Mouse (Mus musculus) cerebellum, adult 2 months (tissue): ENCODE results near the gene Selenoi. TPM values are rescaled to one million over a fixed set of nuclear protein-coding genes. Genes with fewer than 3 reads are reported as not detected.

Experiments
- DNase-seq, 2 experiments: peaks; one replicate each; pipeline ENCODE4 v3.0.0; 2021
- H3K27ac ChIP-seq: fragments of 200-500 bp; 2 replicates; pipeline ENCODE4 v1.5.1; 2012; ENCODE audit warnings: low read length, control low read depth, inconsistent platforms; ENCODE audit not compliant: insufficient read depth
- H3K27me3 ChIP-seq: fragments of 200-500 bp; 2 replicates; pipeline ENCODE4 v1.6.1; 2012; ENCODE audit warnings: inconsistent platforms, mild to moderate bottlenecking, low read length, moderate library complexity; ENCODE audit not compliant: control insufficient read depth, insufficient read depth
- H3K4me1 ChIP-seq: fragments of 200-500 bp; 2 replicates; pipeline ENCODE4 v1.6.1; 2011; ENCODE audit warnings: low read length; ENCODE audit not compliant: control insufficient read depth, insufficient read depth
- H3K4me3 ChIP-seq: fragments of 200-500 bp; replicated peaks from 2 replicates; pipeline ENCODE3; 2011; ENCODE audit warnings: mild to moderate bottlenecking, low read depth, low read length, control low read depth; ENCODE audit not compliant: insufficient read depth
- CTCF ChIP-seq: fragments of 200-500 bp; IDR thresholded peaks from 2 replicates; pipeline ENCODE4 v1.5.1; 2011; ENCODE audit warnings: low read depth, mild to moderate bottlenecking, control low read depth, low read length, moderate library complexity, borderline replicate concordance; ENCODE audit not compliant: insufficient read depth
- POLR2A ChIP-seq: fragments of 200-500 bp; IDR thresholded peaks from 2 replicates; pipeline ENCODE4 v1.6.1; 2011; ENCODE audit warnings: low read length, control low read depth, borderline replicate concordance; ENCODE audit not compliant: insufficient read depth
- WGBS: fragments of 180-500 bp; shearing (Covaris S2); methylation state at CpG from one replicate; pipeline ENCODE4 v1.1.7; 2018; 5-methylcytosine and 5-hydroxymethylcytosine counted together
- polyA plus RNA-seq: library from polyadenylated mRNA; depleted of rRNA; stranded (reverse); fragments of >200 nt; gene quantifications from 2 replicates; pipeline ENCODE4 v1.2.3, GENCODE M21; 2012; rRNA removed

Gene Selenoi
- 33.9 and 38.0 TPM in 2 replicates for polyA plus RNA-seq

GRCm38 (mm10) chr5:30232271-30232971 is at the start of gene Selenoi:
TSS of gene Selenoi (plus strand) at chr5:30232581.
- peak within 1 kb of the TSS; percentile 78 for H3K4me3 ChIP-seq
- DNase-seq = peak; percentile 100
- H3K27ac ChIP-seq = peak within 1 kb of the TSS; percentile 49
- peaks cover 2% of the 10 kb centered on the region; the same call in 1 of the 2 replicates for H3K4me1 ChIP-seq
- H3K27me3 ChIP-seq = no peaks in the 10 kb centered on the region
- no peak for TF ChIP-seq CTCF
- TF ChIP-seq POLR2A = peak; percentile 94
- WGBS = 2% methylated on average over 71 of the region's 71 CpGs

GRCm38 (mm10) chr5:30187687-30188485 is 44.5 kb upstream of the Selenoi start:
- Histone ChIP-seq H3K4me3 (no peak overlapping the region), H3K27ac (no peak overlapping the region), H3K4me1 (no peaks in the 10 kb centered on the region), H3K27me3 (no peaks in the 10 kb centered on the region)
- 94% methylated on average over 12 of the region's 12 CpGs for WGBS
- TF ChIP-seq POLR2A = no peak
- TF ChIP-seq CTCF = no peak
- DNase-seq = no peak

GRCm38 (mm10) chr5:30192452-30192851 is 39.9 kb upstream of the Selenoi start:
- TF ChIP-seq POLR2A = no peak
- TF ChIP-seq CTCF = no peak
- no peak overlapping the region for H3K27ac ChIP-seq
- DNase-seq = no peak
- no peaks in the 10 kb centered on the region for H3K27me3 ChIP-seq
- 90% methylated on average over 1 of the region's 1 CpGs for WGBS
- no peak overlapping the region for H3K4me3 ChIP-seq
- H3K4me1 ChIP-seq = no peaks in the 10 kb centered on the region

GRCm38 (mm10) chr5:30195340-30195739 is 37.0 kb upstream of the Selenoi start:
- WGBS = 82% methylated on average over 5 of the region's 5 CpGs
- Histone ChIP-seq H3K4me3 (no peak overlapping the region), H3K27me3 (no peaks in the 10 kb centered on the region), H3K27ac (no peak overlapping the region), H3K4me1 (no peaks in the 10 kb centered on the region)
- no peak for TF ChIP-seq POLR2A
- TF ChIP-seq CTCF = no peak
- DNase-seq = no peak

- 77% methylated on average over 7 of the region's 7 CpGs for WGBS
- Histone ChIP-seq H3K4me1 (no peaks in the 10 kb centered on the region), H3K4me3 (no peak overlapping the region), H3K27ac (no peak overlapping the region), H3K27me3 (no peaks in the 10 kb centered on the region)
- TF ChIP-seq CTCF = no peak
- no peak for TF ChIP-seq POLR2A
- no peak for DNase-seq
Measured at GRCm38 (mm10) chr5:30198257-30198656, 34.1 kb upstream of the Selenoi start.

- H3K4me1 ChIP-seq = no peaks in the 10 kb centered on the region
- peak; percentile 61; the same call in 1 of the 2 replicates for TF ChIP-seq CTCF
- TF ChIP-seq POLR2A = no peak
- no peak overlapping the region for H3K27ac ChIP-seq
- WGBS = 41% methylated on average over 5 of the region's 5 CpGs
- no peak overlapping the region for H3K4me3 ChIP-seq
- no peaks in the 10 kb centered on the region for H3K27me3 ChIP-seq
- peak; percentile 20 to 29 for DNase-seq
Measured at GRCm38 (mm10) chr5:30201521-30201920, 30.9 kb upstream of the Selenoi start.

GRCm38 (mm10) chr5:30202221-30202620 is 30.2 kb upstream of the Selenoi start:
- DNase-seq = no peak
- TF ChIP-seq POLR2A (no peak), CTCF (no peak)
- 92% methylated on average over 7 of the region's 7 CpGs for WGBS
- no peaks in the 10 kb centered on the region for H3K27me3 ChIP-seq
- H3K4me3 ChIP-seq = no peak overlapping the region
- H3K27ac ChIP-seq = no peak overlapping the region
- H3K4me1 ChIP-seq = no peaks in the 10 kb centered on the region

GRCm38 (mm10) chr5:30203216-30203885 is 29.0 kb upstream of the Selenoi start:
- WGBS = 82% methylated on average over 10 of the region's 10 CpGs
- DNase-seq = no peak
- TF ChIP-seq CTCF = no peak
- no peak for TF ChIP-seq POLR2A
- no peak overlapping the region for H3K4me3 ChIP-seq
- H3K27me3 ChIP-seq = no peaks in the 10 kb centered on the region
- H3K27ac ChIP-seq = no peak overlapping the region
- H3K4me1 ChIP-seq = no peaks in the 10 kb centered on the region
